Mouse (Mus musculus): ENCODE data around the gene Bglap. TPM values are rescaled to one million over a fixed set of nuclear protein-coding genes. Genes with fewer than 3 reads are reported as not detected.
"Not testable (repeated sequence)": the region's sequence is repeated elsewhere in the genome, so short reads cannot be mapped to it uniquely, and the experiment has no call there.

Bglap gene
- polyA plus RNA-seq, 1 experiment: not detected

GRCm38 (mm10) chr3:88367517-88367916, 16.7 kb downstream of the Bglap start:
- H3K4me3 ChIP-seq (ENCODE audit: low read depth, low read length); H3K27ac ChIP-seq (ENCODE audit: insufficient read depth, low read depth, low read length); H3K27me3 ChIP-seq (ENCODE audit: control insufficient read depth, insufficient read depth, low read length); H3K36me3 ChIP-seq (ENCODE audit: control insufficient read depth, insufficient read depth, low read length); H3K4me1 ChIP-seq (ENCODE audit: control insufficient read depth, insufficient read depth, insufficient read length, low read length): not testable (repeated sequence)
- 58% methylated on average over 4 of the region's 7 CpGs for WGBS

- WGBS: 6% methylated on average over 22 of the region's 22 CpGs
- H3K4me3 ChIP-seq (ENCODE audit: low read depth, low read length): not testable (repeated sequence)
Measured at GRCm38 (mm10) chr3:88366830-88367428, 17.3 kb downstream of the Bglap start.

GRCm38 (mm10) chr3:88365705-88366361, 18.4 kb downstream of the Bglap start:
- Histone ChIP-seq H3K4me1 (ENCODE audit: control insufficient read depth, insufficient read depth, insufficient read length, low read length) (peaks cover 3% of the 10 kb centered on the region; the same call in 1 of the 2 replicates), H3K4me3 (ENCODE audit: low read depth, low read length) (no peak overlapping the region), H3K36me3 (ENCODE audit: control insufficient read depth, insufficient read depth, low read length) (peaks cover 14% of the 10 kb centered on the region), H3K27ac (ENCODE audit: insufficient read depth, low read depth, low read length) (no peak overlapping the region), H3K27me3 (ENCODE audit: control insufficient read depth, insufficient read depth, low read length) (0 out of 2 replicates have a peak, but pooled peaks cover 5% of the 10 kb centered on the region)
- WGBS: 59% methylated on average over 34 of the region's 34 CpGs
- no peak for TF ChIP-seq CTCF (IDR thresholded peaks at IDR 0.05; ENCODE audit: extremely low read depth, insufficient read length, insufficient replicate concordance, low read depth, low read length)

More at GRCm38 (mm10) chr3:88366830-88367428, 17.3 kb downstream of the Bglap start:
- not testable (repeated sequence) for H3K27ac ChIP-seq (ENCODE audit: insufficient read depth, low read depth, low read length); H3K36me3 ChIP-seq (ENCODE audit: control insufficient read depth, insufficient read depth, low read length); H3K4me1 ChIP-seq (ENCODE audit: control insufficient read depth, insufficient read depth, insufficient read length, low read length); H3K27me3 ChIP-seq (ENCODE audit: control insufficient read depth, insufficient read depth, low read length)

- TF ChIP-seq POLR2A (IDR thresholded peaks at IDR 0.05; ENCODE audit: low read depth, low read length) (no peak), CTCF (IDR thresholded peaks at IDR 0.05; ENCODE audit: extremely low read depth, insufficient read length, insufficient replicate concordance, low read depth, low read length) (no peak)
- Histone ChIP-seq H3K36me3 (ENCODE audit: control insufficient read depth, insufficient read depth, low read length) (peaks cover 28% of the 10 kb centered on the region), H3K27me3 (ENCODE audit: control insufficient read depth, insufficient read depth, low read length) (0 out of 2 replicates have a peak, but pooled peaks cover 5% of the 10 kb centered on the region), H3K4me1 (ENCODE audit: control insufficient read depth, insufficient read depth, insufficient read length, low read length) (peaks cover 3% of the 10 kb centered on the region; the same call in 1 of the 2 replicates), H3K4me3 (ENCODE audit: low read depth, low read length) (peak within 1 kb of the TSS; percentile 4; the same call in 1 of the 2 replicates), H3K27ac (ENCODE audit: insufficient read depth, low read depth, low read length) (no peak within 1 kb of the TSS)
- WGBS: 8% methylated on average over 16 of the region's 16 CpGs
Measured at GRCm38 (mm10) chr3:88364337-88364736, 19.9 kb downstream of the Bglap start, which contains the start of gene Paqr6. Paqr6 (plus strand) TSS chr3:88364584.

GRCm38 (mm10) chr3:88363700-88364099, 20.6 kb downstream of the Bglap start:
- peaks cover 34% of the 10 kb centered on the region for H3K36me3 ChIP-seq (ENCODE audit: control insufficient read depth, insufficient read depth, low read length)
- WGBS: 34% methylated on average over 4 of the region's 4 CpGs
- H3K4me3 ChIP-seq (ENCODE audit: low read depth, low read length): no peak overlapping the region
- H3K4me1 ChIP-seq (ENCODE audit: control insufficient read depth, insufficient read depth, insufficient read length, low read length): peaks cover 3% of the 10 kb centered on the region; the same call in 1 of the 2 replicates
- 0 out of 2 replicates have a peak, but pooled peaks cover 5% of the 10 kb centered on the region for H3K27me3 ChIP-seq (ENCODE audit: control insufficient read depth, insufficient read depth, low read length)
- TF ChIP-seq CTCF (IDR thresholded peaks at IDR 0.05; ENCODE audit: extremely low read depth, insufficient read length, insufficient replicate concordance, low read depth, low read length): no peak
- TF ChIP-seq POLR2A (IDR thresholded peaks at IDR 0.05; ENCODE audit: low read depth, low read length): no peak
- H3K27ac ChIP-seq (ENCODE audit: insufficient read depth, low read depth, low read length): no peak overlapping the region

GRCm38 (mm10) chr3:88361612-88362313, 22.5 kb downstream of the Bglap start:
- TF ChIP-seq CTCF (IDR thresholded peaks at IDR 0.05; ENCODE audit: extremely low read depth, insufficient read length, insufficient replicate concordance, low read depth, low read length) (no peak), POLR2A (IDR thresholded peaks at IDR 0.05; ENCODE audit: low read depth, low read length) (no peak)
- Histone ChIP-seq H3K27ac (ENCODE audit: insufficient read depth, low read depth, low read length) (no peak overlapping the region), H3K4me3 (ENCODE audit: low read depth, low read length) (no peak overlapping the region), H3K4me1 (ENCODE audit: control insufficient read depth, insufficient read depth, insufficient read length, low read length) (peaks cover 3% of the 10 kb centered on the region; the same call in 1 of the 2 replicates), H3K27me3 (ENCODE audit: control insufficient read depth, insufficient read depth, low read length) (0 out of 2 replicates have a peak, but pooled peaks cover 5% of the 10 kb centered on the region), H3K36me3 (ENCODE audit: control insufficient read depth, insufficient read depth, low read length) (peaks cover 51% of the 10 kb centered on the region)
- 89% methylated on average over 2 of the region's 2 CpGs for WGBS

- Histone ChIP-seq H3K27me3 (ENCODE audit: control insufficient read depth, insufficient read depth, low read length) (0 out of 2 replicates have a peak, but pooled peaks cover 4% of the 10 kb centered on the region), H3K36me3 (ENCODE audit: control insufficient read depth, insufficient read depth, low read length) (peaks cover 58% of the 10 kb centered on the region), H3K27ac (ENCODE audit: insufficient read depth, low read depth, low read length) (no peak overlapping the region), H3K4me3 (ENCODE audit: low read depth, low read length) (no peak overlapping the region), H3K4me1 (ENCODE audit: control insufficient read depth, insufficient read depth, insufficient read length, low read length) (peaks cover 3% of the 10 kb centered on the region; the same call in 1 of the 2 replicates)
- TF ChIP-seq CTCF (IDR thresholded peaks at IDR 0.05; ENCODE audit: extremely low read depth, insufficient read length, insufficient replicate concordance, low read depth, low read length) (no peak), POLR2A (IDR thresholded peaks at IDR 0.05; ENCODE audit: low read depth, low read length) (no peak)
- WGBS: 76% methylated on average over 6 of the region's 6 CpGs
Measured at GRCm38 (mm10) chr3:88361096-88361495, 23.2 kb downstream of the Bglap start.
